ENCODE assay signal across 34 mouse cellular contexts in the genomic region with DNA sequence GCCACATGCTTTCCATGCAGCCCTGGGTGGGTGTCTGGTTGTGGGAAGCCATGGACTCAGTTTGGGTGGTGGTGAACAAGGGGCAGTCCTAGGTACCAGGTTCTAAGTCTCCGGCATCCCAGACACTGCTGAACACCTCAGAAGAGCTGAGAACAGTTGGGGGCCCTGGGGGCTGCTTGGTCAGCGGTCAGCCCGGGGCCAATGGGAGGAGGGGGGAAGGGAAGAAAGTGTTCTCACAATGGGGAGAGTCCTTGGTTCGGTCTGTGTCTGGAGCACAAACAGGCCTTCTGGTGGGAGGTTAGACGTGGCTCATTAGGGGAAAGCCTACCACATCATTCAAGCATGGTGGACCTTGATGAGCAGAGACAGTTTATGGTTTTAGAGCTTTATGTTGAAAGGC.
"Had no signal": no experiment of that assay in that cellular context is flagged by ENCODE, and none has a peak within 500 bp of the region (broad histone marks: within the 10 kb centered on the region; RNA-seq: fewer than 3 reads in every experiment).

No protein-coding gene starts in this region.

- ATAC-seq: hindbrain, embryonic 16.5 days; hindbrain, postnatal 0 days; inflammation-experienced regulatory T-cells, adult 6 months; intestine, embryonic 15.5 days; intestine, embryonic 16.5 days; intestine, postnatal 0 days had no signal

- H3K4me2 ChIP-seq: heart, embryonic 11.5 days; heart, embryonic 12.5 days; heart, embryonic 13.5 days; heart, embryonic 15.5 days; hindbrain, embryonic 12.5 days; hindbrain, embryonic 13.5 days; hindbrain, embryonic 14.5 days; hindbrain, embryonic 15.5 days; intestine, embryonic 15.5 days; kidney, embryonic 15.5 days had no signal

- H3K27ac ChIP-seq: heart, embryonic 10.5 days; heart, embryonic 13.5 days; heart, embryonic 15.5 days; hindbrain, embryonic 10.5 days; hindbrain, embryonic 12.5 days; hindbrain, embryonic 13.5 days; hindbrain, embryonic 14.5 days; hindbrain, embryonic 15.5 days; hindbrain, postnatal 0 days; intestine, embryonic 15.5 days; kidney, embryonic 15.5 days; kidney, postnatal 0 days; layer of hippocampus, adult 2 months had no signal

- H3K36me3 ChIP-seq: heart, embryonic 10.5 days; heart, embryonic 12.5 days; heart, embryonic 13.5 days; heart, embryonic 15.5 days; hindbrain, embryonic 10.5 days; hindbrain, embryonic 12.5 days; hindbrain, embryonic 13.5 days; hindbrain, embryonic 15.5 days; intestine, embryonic 15.5 days; kidney, embryonic 15.5 days had no signal

- H3K4me1 ChIP-seq: heart, embryonic 10.5 days; heart, embryonic 12.5 days; heart, embryonic 13.5 days; heart, embryonic 15.5 days; hindbrain, embryonic 10.5 days; hindbrain, embryonic 12.5 days; hindbrain, embryonic 13.5 days; hindbrain, embryonic 15.5 days; intestine, embryonic 15.5 days; kidney, embryonic 15.5 days had no signal

- H3K9ac ChIP-seq: heart, embryonic 12.5 days; heart, embryonic 13.5 days; heart, embryonic 15.5 days; hindbrain, embryonic 12.5 days; hindbrain, embryonic 13.5 days; hindbrain, embryonic 14.5 days; hindbrain, embryonic 15.5 days; intestine, embryonic 15.5 days; kidney, embryonic 15.5 days had no signal

- H3K9me3 ChIP-seq: heart, embryonic 10.5 days; heart, embryonic 13.5 days; heart, embryonic 15.5 days; hindbrain, embryonic 10.5 days; hindbrain, embryonic 12.5 days; hindbrain, embryonic 13.5 days; hindbrain, embryonic 15.5 days; intestine, embryonic 15.5 days; kidney, embryonic 15.5 days had no signal

- H3K27me3 ChIP-seq: heart, embryonic 12.5 days; heart, embryonic 13.5 days; heart, embryonic 15.5 days; hindbrain, embryonic 12.5 days; hindbrain, embryonic 13.5 days; hindbrain, embryonic 15.5 days; intestine, embryonic 15.5 days; kidney, embryonic 15.5 days had no signal

- H3K4me3 ChIP-seq: heart, embryonic 10.5 days; heart, embryonic 12.5 days; heart, embryonic 13.5 days; heart, embryonic 15.5 days; hindbrain, embryonic 10.5 days; hindbrain, embryonic 12.5 days; hindbrain, embryonic 13.5 days; hindbrain, embryonic 15.5 days; intestine, embryonic 15.5 days; kidney, embryonic 15.5 days; layer of hippocampus, adult 2 months had no signal

- DNase-seq: heart, postnatal 10 days; heart, postnatal 36 days; heart, postnatal 4 days; kidney, adult 11 months; kidney, adult 18-20 months; kidney, adult 2 months; kidney, adult 8-10 months; kidney, adult 9 months; kidney, postnatal 10 days; kidney, postnatal 14 days; kidney, postnatal 25 days; kidney, postnatal 36 days; kidney, postnatal 4 days; layer of hippocampus, adult 9-11 months; layer of hippocampus, postnatal 36 days had no signal
